Mouse (Mus musculus): ENCODE data around the gene Cln3. TPM values are rescaled to one million over a fixed set of nuclear protein-coding genes. Genes with fewer than 3 reads are reported as not detected.

Gene Cln3
- polyA plus RNA-seq, 1 experiment, result 44.9 TPM

DNA sequence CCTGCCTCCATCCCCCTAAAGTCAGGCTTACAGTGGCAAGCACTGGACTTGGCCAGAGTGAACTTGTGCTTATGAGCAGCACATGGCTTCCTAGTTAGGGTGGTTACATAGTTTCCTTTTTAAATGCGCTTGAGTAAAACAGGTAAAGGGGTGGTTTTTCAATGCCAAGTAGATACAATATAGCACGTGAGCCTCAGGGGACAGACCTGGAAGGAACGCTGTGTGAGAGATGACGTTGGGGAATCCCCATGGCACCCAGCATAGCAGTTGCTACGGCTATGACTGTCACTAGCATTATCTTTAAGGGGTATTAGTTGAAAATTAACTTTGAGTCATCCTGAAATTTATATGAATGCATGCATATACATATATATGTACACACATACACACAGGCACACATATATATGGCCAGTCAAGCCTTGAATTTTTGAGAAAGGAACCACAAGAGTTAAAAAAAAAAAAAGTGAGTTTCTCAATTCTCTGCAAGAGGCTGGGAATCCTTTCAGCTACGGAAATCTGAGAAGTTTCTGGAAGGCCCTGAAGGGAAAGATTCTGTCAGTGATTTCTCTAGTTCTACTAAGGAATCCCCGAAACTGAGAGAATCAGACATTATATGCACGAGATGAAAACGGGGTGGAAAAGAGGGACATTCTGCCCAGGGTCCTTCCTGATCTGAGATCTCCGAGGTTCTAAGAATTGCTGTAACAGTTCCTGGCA is 34.1 kb upstream of the Cln3 start:
- Histone ChIP-seq H3K4me1 (ENCODE audit: control insufficient read depth, insufficient read depth, low read length) (no peaks in the 10 kb centered on the region), H3K4me3 (ENCODE audit: low read depth, low read length) (no peak overlapping the region), H3K9ac (ENCODE audit: low read depth, poor library complexity, severe bottlenecking) (no peak overlapping the region), H3K9me3 (replicated peaks; ENCODE audit: control insufficient read depth, insufficient read depth, low read length, poor library complexity, severe bottlenecking) (no peaks in the 10 kb centered on the region), H3K36me3 (ENCODE audit: control insufficient read depth, insufficient read depth, low read length, poor library complexity, severe bottlenecking) (0 out of 2 replicates have a peak, but pooled peaks cover 2% of the 10 kb centered on the region), H3K27ac (ENCODE audit: insufficient read depth, low read length) (no peak overlapping the region), H3K27me3 (ENCODE audit: control insufficient read depth, insufficient read depth, low read length, poor library complexity, severe bottlenecking) (no peaks in the 10 kb centered on the region)
- TF ChIP-seq EP300 (IDR thresholded peaks at IDR 0.05; ENCODE audit: insufficient read depth, low read depth, low read length) (no peak), POLR2A (IDR thresholded peaks at IDR 0.05; ENCODE audit: insufficient read depth, low read length) (no peak), CTCF (IDR thresholded peaks at IDR 0.05; ENCODE audit: low read depth, low read length) (no peak)

GRCm38 (mm10) chr7:126616707-126617106 is 31.1 kb upstream of the Cln3 start:
- TF ChIP-seq CTCF (IDR thresholded peaks at IDR 0.05; ENCODE audit: low read depth, low read length) (no peak), POLR2A (IDR thresholded peaks at IDR 0.05; ENCODE audit: insufficient read depth, low read length) (no peak), EP300 (IDR thresholded peaks at IDR 0.05; ENCODE audit: insufficient read depth, low read depth, low read length) (no peak)
- no peaks in the 10 kb centered on the region for H3K27me3 ChIP-seq (ENCODE audit: control insufficient read depth, insufficient read depth, low read length, poor library complexity, severe bottlenecking)

DNA sequence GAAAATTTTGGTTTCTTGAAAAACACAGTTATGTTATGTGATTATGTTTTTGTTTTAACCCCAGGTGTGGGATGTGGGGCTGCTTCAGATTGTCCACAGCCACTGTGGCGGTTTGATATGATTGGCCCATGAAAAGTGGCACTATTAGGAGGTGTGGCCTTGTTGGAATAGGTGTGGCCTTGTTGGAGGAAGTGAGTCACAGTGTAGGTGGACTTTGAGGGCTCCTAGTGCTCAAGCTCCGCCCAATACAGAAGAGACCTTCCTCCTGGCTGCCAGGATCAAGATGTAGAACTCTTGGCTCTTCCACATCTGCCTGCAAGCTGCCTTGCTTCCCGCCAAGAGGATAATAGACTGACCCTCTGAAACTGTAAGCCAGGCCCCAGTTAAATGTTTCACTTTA is 27.1 kb upstream of the Cln3 start:
- no peaks in the 10 kb centered on the region for H3K4me1 ChIP-seq (ENCODE audit: control insufficient read depth, insufficient read depth, low read length)
- no peak overlapping the region for H3K27ac ChIP-seq (ENCODE audit: insufficient read depth, low read length)
- no peaks in the 10 kb centered on the region for H3K27me3 ChIP-seq (ENCODE audit: control insufficient read depth, insufficient read depth, low read length, poor library complexity, severe bottlenecking)
- H3K9ac ChIP-seq (ENCODE audit: low read depth, poor library complexity, severe bottlenecking), result no peak overlapping the region
- H3K9me3 ChIP-seq (replicated peaks; ENCODE audit: control insufficient read depth, insufficient read depth, low read length, poor library complexity, severe bottlenecking), result no peaks in the 10 kb centered on the region
- TF ChIP-seq CTCF (IDR thresholded peaks at IDR 0.05; ENCODE audit: low read depth, low read length), result no peak
- no peak for TF ChIP-seq POLR2A (IDR thresholded peaks at IDR 0.05; ENCODE audit: insufficient read depth, low read length)
- no peak for TF ChIP-seq EP300 (IDR thresholded peaks at IDR 0.05; ENCODE audit: insufficient read depth, low read depth, low read length)
- H3K4me3 ChIP-seq (ENCODE audit: low read depth, low read length), result no peak overlapping the region
- H3K36me3 ChIP-seq (ENCODE audit: control insufficient read depth, insufficient read depth, low read length, poor library complexity, severe bottlenecking), result no peaks in the 10 kb centered on the region

More at GRCm38 (mm10) chr7:126616707-126617106, 31.1 kb upstream of the Cln3 start:
- no peak overlapping the region for H3K4me3 ChIP-seq (ENCODE audit: low read depth, low read length)
- no peaks in the 10 kb centered on the region for H3K4me1 ChIP-seq (ENCODE audit: control insufficient read depth, insufficient read depth, low read length)
- no peak overlapping the region for H3K27ac ChIP-seq (ENCODE audit: insufficient read depth, low read length)
- H3K36me3 ChIP-seq (ENCODE audit: control insufficient read depth, insufficient read depth, low read length, poor library complexity, severe bottlenecking), result no peaks in the 10 kb centered on the region
- no peak overlapping the region for H3K9ac ChIP-seq (ENCODE audit: low read depth, poor library complexity, severe bottlenecking)
- no peaks in the 10 kb centered on the region for H3K9me3 ChIP-seq (replicated peaks; ENCODE audit: control insufficient read depth, insufficient read depth, low read length, poor library complexity, severe bottlenecking)

DNA sequence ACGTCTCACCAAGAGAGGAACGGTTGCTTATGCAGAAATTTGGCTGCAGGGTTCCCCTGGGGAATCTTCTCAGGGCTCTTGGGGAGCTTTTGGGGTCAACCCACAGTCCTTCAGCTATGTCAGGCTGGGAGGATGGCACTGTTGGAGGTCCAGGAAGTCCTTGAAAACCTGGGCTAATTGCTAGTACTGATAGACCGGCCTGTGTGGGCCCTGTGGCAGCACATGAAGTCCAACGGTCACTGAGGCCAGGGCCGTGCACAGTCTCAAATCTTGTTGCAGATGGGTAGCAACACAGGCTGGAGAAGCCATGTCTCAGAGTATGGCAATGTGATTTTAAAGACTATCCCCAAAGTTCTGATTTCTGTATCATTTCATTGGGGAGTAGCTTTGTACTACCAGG is 22.2 kb upstream of the Cln3 start:
- TF ChIP-seq EP300 (IDR thresholded peaks at IDR 0.05; ENCODE audit: insufficient read depth, low read depth, low read length), result no peak
- TF ChIP-seq CTCF (IDR thresholded peaks at IDR 0.05; ENCODE audit: low read depth, low read length), result no peak
- no peak for TF ChIP-seq POLR2A (IDR thresholded peaks at IDR 0.05; ENCODE audit: insufficient read depth, low read length)
- no peaks in the 10 kb centered on the region for H3K36me3 ChIP-seq (ENCODE audit: control insufficient read depth, insufficient read depth, low read length, poor library complexity, severe bottlenecking)
- no peak overlapping the region for H3K27ac ChIP-seq (ENCODE audit: insufficient read depth, low read length)
- H3K9ac ChIP-seq (ENCODE audit: low read depth, poor library complexity, severe bottlenecking), result no peak overlapping the region
- H3K9me3 ChIP-seq (replicated peaks; ENCODE audit: control insufficient read depth, insufficient read depth, low read length, poor library complexity, severe bottlenecking), result no peaks in the 10 kb centered on the region
- no peaks in the 10 kb centered on the region for H3K27me3 ChIP-seq (ENCODE audit: control insufficient read depth, insufficient read depth, low read length, poor library complexity, severe bottlenecking)
- no peak overlapping the region for H3K4me3 ChIP-seq (ENCODE audit: low read depth, low read length)
- no peaks in the 10 kb centered on the region for H3K4me1 ChIP-seq (ENCODE audit: control insufficient read depth, insufficient read depth, low read length)

- TF ChIP-seq CTCF (IDR thresholded peaks at IDR 0.05; ENCODE audit: low read depth, low read length) (no peak), POLR2A (IDR thresholded peaks at IDR 0.05; ENCODE audit: insufficient read depth, low read length) (no peak), EP300 (IDR thresholded peaks at IDR 0.05; ENCODE audit: insufficient read depth, low read depth, low read length) (no peak)
- Histone ChIP-seq H3K9me3 (replicated peaks; ENCODE audit: control insufficient read depth, insufficient read depth, low read length, poor library complexity, severe bottlenecking) (no peaks in the 10 kb centered on the region), H3K9ac (ENCODE audit: low read depth, poor library complexity, severe bottlenecking) (no peak overlapping the region), H3K27me3 (ENCODE audit: control insufficient read depth, insufficient read depth, low read length, poor library complexity, severe bottlenecking) (no peaks in the 10 kb centered on the region), H3K27ac (ENCODE audit: insufficient read depth, low read length) (no peak overlapping the region), H3K4me1 (ENCODE audit: control insufficient read depth, insufficient read depth, low read length) (no peaks in the 10 kb centered on the region), H3K4me3 (ENCODE audit: low read depth, low read length) (no peak overlapping the region), H3K36me3 (ENCODE audit: control insufficient read depth, insufficient read depth, low read length, poor library complexity, severe bottlenecking) (no peaks in the 10 kb centered on the region)
These were observed 21.4 kb upstream of the Cln3 start for GRCm38 (mm10) chr7:126607064-126607463.

DNA sequence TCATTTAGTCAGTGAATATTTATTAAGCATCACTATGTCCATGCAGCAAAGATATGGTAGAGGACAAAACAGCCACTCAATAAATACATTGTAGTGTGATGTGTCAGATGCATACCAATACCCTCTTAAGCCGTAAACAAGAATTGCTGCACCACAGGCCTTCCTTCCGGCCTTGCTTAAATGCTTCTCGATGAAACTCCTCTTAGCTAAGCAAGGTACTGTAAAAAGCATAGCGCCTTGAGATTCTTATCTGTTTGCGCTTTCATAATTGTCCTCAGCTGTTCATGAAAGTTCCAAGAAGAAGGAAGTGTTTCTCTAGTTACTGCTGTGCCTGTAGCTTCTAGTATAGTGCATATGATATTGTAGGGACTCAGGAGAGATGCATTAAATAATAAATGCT is 21.0 kb upstream of the Cln3 start:
- H3K9ac ChIP-seq (ENCODE audit: low read depth, poor library complexity, severe bottlenecking), result no peak overlapping the region
- no peaks in the 10 kb centered on the region for H3K9me3 ChIP-seq (replicated peaks; ENCODE audit: control insufficient read depth, insufficient read depth, low read length, poor library complexity, severe bottlenecking)
- H3K36me3 ChIP-seq (ENCODE audit: control insufficient read depth, insufficient read depth, low read length, poor library complexity, severe bottlenecking), result no peaks in the 10 kb centered on the region
- H3K27me3 ChIP-seq (ENCODE audit: control insufficient read depth, insufficient read depth, low read length, poor library complexity, severe bottlenecking), result no peaks in the 10 kb centered on the region
- TF ChIP-seq POLR2A (IDR thresholded peaks at IDR 0.05; ENCODE audit: insufficient read depth, low read length) (no peak), CTCF (IDR thresholded peaks at IDR 0.05; ENCODE audit: low read depth, low read length) (no peak)
- no peaks in the 10 kb centered on the region for H3K4me1 ChIP-seq (ENCODE audit: control insufficient read depth, insufficient read depth, low read length)
- H3K4me3 ChIP-seq (ENCODE audit: low read depth, low read length), result no peak overlapping the region
- no peak overlapping the region for H3K27ac ChIP-seq (ENCODE audit: insufficient read depth, low read length)
